Mouse (Mus musculus) olfactory bulb, adult 2 months (tissue): ENCODE measurements around the gene Hat1. TPM values are rescaled to one million over a fixed set of nuclear protein-coding genes. Genes with fewer than 3 reads are reported as not detected.

Experiments used
- H3K27ac ChIP-seq: fragments of 200-500 bp; 2 replicates; pipeline ENCODE4 v1.5.1; 2012; ENCODE audit warnings: low read depth, low read length; ENCODE audit not compliant: insufficient read depth
- H3K4me1 ChIP-seq: fragments of 200-500 bp; 2 replicates; pipeline ENCODE4 v1.6.1; 2012; ENCODE audit warnings: low read length; ENCODE audit not compliant: control insufficient read depth, insufficient read depth
- H3K4me3 ChIP-seq: fragments of 200-500 bp; 2 replicates; pipeline ENCODE4 v1.5.1; 2012; ENCODE audit warnings: mild to moderate bottlenecking, low read depth, low read length, moderate library complexity; ENCODE audit not compliant: insufficient read depth
- CTCF ChIP-seq: fragments of 200-500 bp; IDR thresholded peaks from 2 replicates; pipeline ENCODE4 v1.5.1; 2012; ENCODE audit warnings: low read depth, mild to moderate bottlenecking, low read length, moderate library complexity; ENCODE audit not compliant: insufficient read depth
- POLR2A ChIP-seq: fragments of 200-500 bp; IDR thresholded peaks from 2 replicates; pipeline ENCODE4 v1.6.1; 2012; ENCODE audit warnings: mild to moderate bottlenecking, low read depth, low read length, moderate library complexity; ENCODE audit not compliant: insufficient read depth
- WGBS: fragments of 180-500 bp; shearing (Covaris S2); methylation state at CpG from one replicate; pipeline ENCODE4 v1.1.7; 2018; 5-methylcytosine and 5-hydroxymethylcytosine counted together
- polyA plus RNA-seq: library from polyadenylated mRNA; stranded (reverse); fragments of >200 nt; gene quantifications from 2 replicates; pipeline ENCODE4 v1.2.4, GENCODE M21; 2012; ENCODE audit warnings: low replicate concordance; ENCODE audit not compliant: missing spikeins, insufficient read depth, insufficient read length

Hat1 gene
- polyA plus RNA-seq, 1 experiment, result not detected

- Histone ChIP-seq H3K27ac (no peak overlapping the region), H3K4me3 (no peak overlapping the region), H3K4me1 (no peaks in the 10 kb centered on the region)
- 67% methylated on average over 3 of the region's 3 CpGs for WGBS
- no peak for TF ChIP-seq CTCF
Measured at GRCm38 (mm10) chr2:71419408-71419807, 30.6 kb downstream of the Hat1 start.

- 39% methylated on average over 9 of the region's 9 CpGs for WGBS
- no peak overlapping the region for H3K4me3 ChIP-seq
- H3K4me1 ChIP-seq, result no peaks in the 10 kb centered on the region
- no peak overlapping the region for H3K27ac ChIP-seq
- TF ChIP-seq CTCF (no peak), POLR2A (no peak)
Measured at GRCm38 (mm10) chr2:71420895-71421425, 32.2 kb downstream of the Hat1 start.

DNA sequence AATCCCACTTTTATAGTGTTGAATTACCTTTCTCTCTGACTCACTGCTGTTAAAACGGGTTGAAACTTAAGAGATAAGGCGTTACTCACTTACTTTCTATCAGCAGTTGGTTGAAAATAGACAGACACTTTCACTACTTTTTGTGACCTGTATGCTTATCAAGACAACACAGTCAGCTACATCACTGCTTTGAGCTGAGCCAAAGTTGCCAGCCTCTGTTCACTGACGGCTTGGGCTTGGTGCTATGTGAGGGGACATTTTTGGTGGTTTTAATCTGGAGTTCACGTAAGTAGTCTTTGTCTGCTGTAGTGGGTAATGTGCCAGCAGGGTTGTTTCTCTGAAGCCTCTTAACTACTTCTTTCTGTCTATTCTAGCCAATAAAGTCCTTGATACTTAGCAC lies 35.8 kb downstream of the Hat1 start:
- H3K4me3 ChIP-seq, result no peak overlapping the region
- WGBS, result 64% methylated on average over 4 of the region's 4 CpGs
- TF ChIP-seq POLR2A (no peak), CTCF (no peak)
- no peaks in the 10 kb centered on the region for H3K4me1 ChIP-seq
- no peak overlapping the region for H3K27ac ChIP-seq

GRCm38 (mm10) chr2:71435440-71435839 lies 46.7 kb downstream of the Hat1 start:
- Histone ChIP-seq H3K27ac (no peak overlapping the region), H3K4me1 (no peaks in the 10 kb centered on the region), H3K4me3 (no peak overlapping the region)
- 95% methylated on average over 4 of the region's 4 CpGs for WGBS
- TF ChIP-seq POLR2A (no peak), CTCF (no peak)

DNA sequence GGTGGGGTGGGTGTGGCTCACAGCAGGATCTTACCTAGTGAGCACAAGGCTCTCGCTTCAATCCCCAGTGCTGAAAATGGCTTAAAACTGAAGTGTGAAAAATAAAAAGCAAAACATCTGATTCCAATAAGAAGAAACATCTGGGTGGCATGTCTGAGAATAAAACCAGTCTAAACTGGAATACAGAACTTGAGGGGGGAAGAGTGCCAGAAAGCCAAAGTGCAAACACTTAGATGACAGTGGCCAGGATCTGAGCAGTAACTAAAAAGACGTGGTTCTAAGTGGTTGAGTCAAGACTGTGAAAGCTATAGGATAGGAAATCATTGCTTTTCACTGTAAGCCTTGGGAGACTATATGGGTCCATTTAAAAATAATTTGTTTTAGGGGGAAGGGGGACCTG lies 54.6 kb downstream of the Hat1 start:
- Histone ChIP-seq H3K4me1 (no peaks in the 10 kb centered on the region), H3K4me3 (no peak overlapping the region), H3K27ac (no peak overlapping the region)
- no peak for TF ChIP-seq CTCF
- TF ChIP-seq POLR2A, result no peak
- 64% methylated on average over 2 of the region's 2 CpGs for WGBS

- no peaks in the 10 kb centered on the region for H3K4me1 ChIP-seq
- no peak overlapping the region for H3K27ac ChIP-seq
- no peak overlapping the region for H3K4me3 ChIP-seq
- TF ChIP-seq CTCF (no peak), POLR2A (no peak)
- WGBS, result 37% methylated on average over 17 of the region's 17 CpGs
Measured at GRCm38 (mm10) chr2:71445536-71446196, 56.9 kb downstream of the Hat1 start.

DNA sequence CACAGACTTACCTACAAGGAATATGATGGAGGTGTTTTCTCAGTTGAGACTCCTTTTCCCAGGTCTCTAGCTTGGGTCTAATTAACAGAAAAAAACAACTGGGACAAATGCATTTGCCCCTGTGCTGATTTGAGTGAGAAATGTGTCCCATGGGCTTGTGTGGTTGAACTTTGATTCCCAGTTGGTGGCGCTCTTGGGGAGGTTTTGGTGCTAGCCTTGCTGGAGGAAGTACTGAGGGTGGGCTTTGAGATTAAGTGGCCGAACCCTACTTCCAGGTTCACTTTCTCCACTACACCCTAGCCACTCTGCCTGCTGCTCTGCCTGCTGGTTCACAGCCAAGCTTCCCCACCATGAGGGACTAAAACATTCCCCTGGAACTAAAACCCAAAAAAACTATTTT lies 60.8 kb downstream of the Hat1 start:
- TF ChIP-seq CTCF (no peak), POLR2A (no peak)
- Histone ChIP-seq H3K27ac (no peak overlapping the region), H3K4me1 (peaks cover 2% of the 10 kb centered on the region; the same call in 1 of the 2 replicates), H3K4me3 (no peak overlapping the region)
- 33% methylated on average over 2 of the region's 2 CpGs for WGBS

GRCm38 (mm10) chr2:71451761-71452160 lies 63.0 kb downstream of the Hat1 start:
- WGBS, result 55% methylated on average over 5 of the region's 5 CpGs
- Histone ChIP-seq H3K27ac (no peak overlapping the region), H3K4me1 (peaks cover 2% of the 10 kb centered on the region; the same call in 1 of the 2 replicates), H3K4me3 (no peak overlapping the region)
- TF ChIP-seq CTCF, result no peak
- no peak for TF ChIP-seq POLR2A

GRCm38 (mm10) chr2:71453161-71453916 lies 64.6 kb downstream of the Hat1 start, which contains the start of gene Metap1d:
Metap1d (plus strand) TSS chr2:71453276.
- peaks cover 2% of the 10 kb centered on the region; the same call in 1 of the 2 replicates for H3K4me1 ChIP-seq
- under 1% methylated on average over 61 of the region's 61 CpGs for WGBS
- H3K4me3 ChIP-seq, result peak within 1 kb of the TSS; percentile 73
- peak within 1 kb of the TSS; percentile 59 for H3K27ac ChIP-seq
- TF ChIP-seq CTCF (peak; percentile 16; the same call in 1 of the 2 replicates), POLR2A (peak; percentile 86)
